Mouse (Mus musculus) limb, embryonic 14.5 days (tissue): ENCODE measurements around the gene Arpc1b. TPM values are rescaled to one million over a fixed set of nuclear protein-coding genes. Genes with fewer than 3 reads are reported as not detected.
A peak's percentile ranks its signal among the peaks of the same experiment; 100 is the strongest.

Experiments
- ATAC-seq: fragments of 200-750 bp; cut with Nextera tagmentation; 2 replicates; pipeline ENCODE4 v1.8.0; 2017; ENCODE audit warnings: low read depth, moderate number of reproducible peaks, moderate TSS enrichment; ENCODE audit not compliant: low FRiP score
- DNase-seq: peaks from one replicate; pipeline ENCODE4 v3.0.0-alpha.2; 2015; ENCODE audit warnings: low spot score
- H3K27ac ChIP-seq: fragments of 300-500 bp; sonication (generic); replicated peaks from 2 replicates; pipeline ENCODE4 v1.5.1; 2014; ENCODE audit warnings: low read depth, mild to moderate bottlenecking, low read length, moderate library complexity, mixed read lengths
- H3K27me3 ChIP-seq: fragments of 300-500 bp; sonication (generic); 2 replicates; pipeline ENCODE4 v1.6.1; 2014; ENCODE audit warnings: low read length, mixed read lengths; ENCODE audit not compliant: control insufficient read depth, insufficient read depth
- H3K36me3 ChIP-seq: fragments of 300-500 bp; sonication (generic); 2 replicates; pipeline ENCODE4 v1.6.1; 2014; ENCODE audit warnings: mild to moderate bottlenecking, low read length, moderate library complexity, mixed read lengths; ENCODE audit not compliant: control insufficient read depth, insufficient read depth
- H3K4me1 ChIP-seq: fragments of 300-500 bp; sonication (generic); 2 replicates; pipeline ENCODE4 v1.6.1; 2014; ENCODE audit warnings: antibody characterized with exemption, low read length, mixed read lengths; ENCODE audit not compliant: control insufficient read depth, insufficient read depth
- H3K4me2 ChIP-seq: fragments of 300-500 bp; sonication (generic); replicated peaks from 2 replicates; pipeline ENCODE4 v1.6.1; 2014; ENCODE audit warnings: low read depth, mild to moderate bottlenecking, low read length, moderate library complexity; ENCODE audit not compliant: severe bottlenecking
- H3K4me3 ChIP-seq: fragments of 300-500 bp; sonication (generic); replicated peaks from 2 replicates; pipeline ENCODE4 v1.5.1; 2014; ENCODE audit warnings: low read length
- H3K9ac ChIP-seq: fragments of 300-500 bp; sonication (generic); 2 replicates; pipeline ENCODE4 v1.6.1; 2014; ENCODE audit warnings: mild to moderate bottlenecking, low read depth, low read length, moderate library complexity; ENCODE audit not compliant: severe bottlenecking
- H3K9me3 ChIP-seq: fragments of 300-500 bp; sonication (generic); 2 replicates; pipeline ENCODE4 v1.6.1; 2016; ENCODE audit warnings: low read length; ENCODE audit not compliant: control insufficient read depth
- POLR2A ChIP-seq: fragments of 200-500 bp; IDR thresholded peaks from 2 replicates; pipeline ENCODE4 v1.8.0; 2012; ENCODE audit warnings: inconsistent platforms, mild to moderate bottlenecking, moderate library complexity, borderline replicate concordance; ENCODE audit not compliant: insufficient read depth, insufficient read length; ENCODE audit errors: extremely low read depth
- WGBS: fragments of 180-500 bp; shearing (Covaris S2); extraction: QIAGEN DNeasy Blood & Tissue Kit; methylation state at CpG from one replicate; pipeline ENCODE4 v1.1.7; 2014; 5-methylcytosine and 5-hydroxymethylcytosine counted together
- polyA plus RNA-seq, 2 experiments: library from polyadenylated mRNA; depleted of rRNA in 1 of 2; stranded (reverse) in 1 of 2; unstranded in 1 of 2; fragments of >200 nt; fragmentation: Nextera tagmentation in 1 of 2; extraction: Ambion mirVana in 1 of 2; gene quantifications; 2 replicates each; pipeline versions ENCODE4 v1.2.1 to v1.2.3; 2012 to 2014

The Arpc1b gene
- polyA plus RNA-seq, 2 experiments = 214 to 340 TPM

DNA sequence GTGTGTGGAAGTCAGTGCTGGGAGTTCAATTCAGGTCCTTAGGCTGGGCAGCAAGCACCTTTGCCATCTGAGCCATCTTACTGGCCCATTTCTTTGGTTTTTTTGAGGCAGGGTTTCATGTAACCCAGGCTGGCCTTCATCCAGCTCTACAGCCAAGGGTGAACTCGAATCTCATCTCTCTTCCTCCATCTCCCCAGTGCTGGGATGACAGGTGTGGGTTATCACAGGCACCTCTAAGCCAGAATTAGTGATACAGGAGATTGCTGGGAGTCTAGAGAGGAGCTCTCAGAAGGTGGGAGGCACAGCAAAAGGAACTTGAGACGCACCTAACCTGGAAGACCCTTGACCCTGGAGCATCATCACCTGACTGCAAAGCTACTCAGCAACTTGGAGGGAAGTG is 599 bp upstream of the Arpc1b start:
- no peaks in the 10 kb centered on the region for H3K9me3 ChIP-seq
- H3K36me3 ChIP-seq = peaks cover 25% of the 10 kb centered on the region
- DNase-seq (no peak), ATAC-seq (no peak)
- no peak for TF ChIP-seq POLR2A
- H3K27me3 ChIP-seq = no peaks in the 10 kb centered on the region
- no peak overlapping the region for H3K9ac ChIP-seq
- WGBS = 58% methylated on average over 2 of the region's 2 CpGs
- peak overlapping the region; percentile 69 for H3K4me3 ChIP-seq
- H3K4me1 ChIP-seq = peaks cover 17% of the 10 kb centered on the region
- peak overlapping the region; percentile 85; the same call in 1 of the 2 replicates for H3K4me2 ChIP-seq
- no peak overlapping the region for H3K27ac ChIP-seq

DNA sequence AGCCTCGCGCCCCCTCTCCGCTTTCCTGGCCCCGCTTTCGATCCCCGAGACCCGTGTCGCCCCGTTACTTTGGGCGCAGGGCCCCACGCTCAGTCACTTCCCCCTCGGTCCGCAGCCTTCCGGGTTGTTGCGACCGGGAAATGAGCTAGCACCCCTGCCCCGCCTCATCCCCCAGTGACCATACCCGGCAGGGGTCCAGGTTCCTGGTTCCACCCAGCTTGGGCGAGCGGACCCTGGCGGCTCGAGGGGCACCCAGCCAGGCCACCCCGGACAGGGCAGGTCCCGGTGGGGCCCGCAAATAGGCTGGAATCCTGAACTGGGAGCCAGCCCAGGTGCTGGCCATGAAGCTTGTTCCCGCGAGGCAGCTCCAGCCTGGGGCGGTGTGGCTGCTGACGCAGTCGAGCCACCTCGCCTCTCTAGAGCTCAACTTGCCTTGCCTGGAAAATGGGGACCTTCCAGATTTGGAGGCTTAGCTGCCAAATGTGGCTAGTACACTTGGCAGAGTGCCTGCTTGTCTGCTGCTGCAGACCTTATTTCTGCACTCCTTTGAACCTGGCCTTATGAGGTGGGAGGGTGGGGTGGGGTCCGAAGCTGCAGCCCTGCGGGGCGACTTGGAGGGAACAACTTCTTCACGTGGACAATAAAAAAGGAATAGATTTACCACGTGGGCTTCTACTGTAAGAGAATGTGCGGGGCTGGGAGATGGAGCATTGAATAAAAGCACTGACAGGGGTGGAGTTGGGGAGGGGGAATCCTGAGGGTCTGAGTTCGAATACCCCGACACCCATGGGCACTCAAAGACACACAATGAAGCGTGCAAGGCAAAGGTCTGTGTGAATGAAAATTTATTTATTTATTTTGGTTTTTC is 825 bp downstream of the Arpc1b start:
- Histone ChIP-seq H3K4me3 (peak overlapping the region; percentile 69), H3K9me3 (0 out of 2 replicates have a peak, but pooled peaks cover 5% of the 10 kb centered on the region), H3K4me1 (peaks cover 17% of the 10 kb centered on the region), H3K27me3 (no peaks in the 10 kb centered on the region), H3K36me3 (peaks cover 12% of the 10 kb centered on the region), H3K27ac (peak overlapping the region; percentile 68), H3K4me2 (peak overlapping the region; percentile 85), H3K9ac (peak overlapping the region; percentile 76)
- DNase-seq (peak; percentile 73), ATAC-seq (no peak)
- no peak for TF ChIP-seq POLR2A
- WGBS = 11% methylated on average over 36 of the region's 40 CpGs

GRCm38 (mm10) chr5:145115736-145116135 is 1.7 kb downstream of the Arpc1b start:
- H3K9ac ChIP-seq = peak overlapping the region; percentile 21; the same call in 1 of the 2 replicates
- peaks cover 19% of the 10 kb centered on the region for H3K4me1 ChIP-seq
- DNase-seq (no peak), ATAC-seq (no peak)
- peak overlapping the region; percentile 85 for H3K4me2 ChIP-seq
- H3K27ac ChIP-seq = peak overlapping the region; percentile 62
- peak overlapping the region; percentile 4; the same call in 1 of the 2 replicates for H3K4me3 ChIP-seq
- no peak for TF ChIP-seq POLR2A
- peaks cover 3% of the 10 kb centered on the region for H3K36me3 ChIP-seq
- WGBS = 71% methylated on average over 5 of the region's 5 CpGs
- 0 out of 2 replicates have a peak, but pooled peaks cover 5% of the 10 kb centered on the region for H3K9me3 ChIP-seq
- no peaks in the 10 kb centered on the region for H3K27me3 ChIP-seq

GRCm38 (mm10) chr5:145116316-145116715 is 2.3 kb downstream of the Arpc1b start:
- peak; percentile 50 for ATAC-seq
- H3K36me3 ChIP-seq = 0 out of 2 replicates have a peak, but pooled peaks cover under 1% of the 10 kb centered on the region
- H3K4me2 ChIP-seq = peak overlapping the region; percentile 85
- no peak for TF ChIP-seq POLR2A
- 18% methylated on average over 4 of the region's 4 CpGs for WGBS
- H3K9me3 ChIP-seq = 0 out of 2 replicates have a peak, but pooled peaks cover 5% of the 10 kb centered on the region
- peak; percentile 80 for DNase-seq
- H3K9ac ChIP-seq = peak overlapping the region; percentile 21; the same call in 1 of the 2 replicates
- peak overlapping the region; percentile 4; the same call in 1 of the 2 replicates for H3K4me3 ChIP-seq
- H3K27ac ChIP-seq = peak overlapping the region; percentile 62
- H3K4me1 ChIP-seq = peaks cover 21% of the 10 kb centered on the region
- no peaks in the 10 kb centered on the region for H3K27me3 ChIP-seq

DNA sequence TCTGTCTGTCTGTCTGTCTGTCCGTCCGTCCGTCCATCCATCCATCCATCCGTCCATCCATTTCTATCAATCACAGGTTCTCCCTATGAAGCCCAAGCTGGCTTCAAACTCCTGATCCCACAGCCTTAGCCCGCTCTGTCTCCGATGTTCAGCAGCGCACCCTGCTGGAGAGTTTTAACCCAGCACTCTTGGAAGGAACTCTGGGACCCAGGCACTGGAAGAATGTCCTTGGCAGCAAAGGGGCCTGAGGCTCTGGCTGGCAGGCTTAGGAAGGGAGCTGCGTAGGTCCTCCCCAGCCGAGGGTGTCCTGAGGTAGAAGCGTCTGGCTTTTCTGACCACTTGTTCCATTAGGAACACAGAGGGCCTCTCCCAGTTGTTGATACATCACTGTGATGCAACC is 2.9 kb downstream of the Arpc1b start:
- H3K36me3 ChIP-seq = 0 out of 2 replicates have a peak, but pooled peaks cover 6% of the 10 kb centered on the region
- 53% methylated on average over 10 of the region's 10 CpGs for WGBS
- H3K27me3 ChIP-seq = no peaks in the 10 kb centered on the region
- no peak for ATAC-seq
- no peak overlapping the region for H3K9ac ChIP-seq
- no peak for TF ChIP-seq POLR2A
- 0 out of 2 replicates have a peak, but pooled peaks cover 5% of the 10 kb centered on the region for H3K9me3 ChIP-seq
- H3K4me3 ChIP-seq = 0 out of 2 replicates have a peak overlapping the region, but pooled peaks have one; percentile 4
- H3K4me1 ChIP-seq = peaks cover 21% of the 10 kb centered on the region
- H3K27ac ChIP-seq = peak overlapping the region; percentile 62
- peak; percentile 44 for DNase-seq
- peak overlapping the region; percentile 85 for H3K4me2 ChIP-seq
